Mouse (Mus musculus) adrenal gland, postnatal 36 days (tissue): ENCODE data around the gene Pianp. TPM values are rescaled to one million over a fixed set of nuclear protein-coding genes. Genes with fewer than 3 reads are reported as not detected.

ENCODE experiments used
- DNase-seq, 2 experiments: peaks; one replicate each; pipeline ENCODE4 v3.0.0; 2021; ENCODE audit warnings: mixed read lengths in 1 of 2
- long read RNA-seq, 2 experiments: library from polyadenylated mRNA; stranded (forward); transcript quantifications; one replicate each; pipeline ENCODE4 v2.0.0; 2021; ENCODE audit warnings: borderline sequencing depth in 2 of 2
- total RNA-seq, 2 experiments: library from RNA; stranded (reverse); gene quantifications; 2 replicates each; pipeline ENCODE4 v1.2.3; 2021

The Pianp gene
- total RNA-seq: 1 to 10 TPM; 2.1 to 3.4 TPM
- long read RNA-seq, experiment 1, partial matches to known transcripts: 0 of 1 reads
- long read RNA-seq, experiment 1, other reads (novel, unspliced or antisense): 0 of 1 reads
- long read RNA-seq, experiment 2: 0 reads

- DNase-seq: peak; percentile 85 to 90
Measured at GRCm38 (mm10) chr6:124996551-124997501, at the start of gene Pianp. Pianp (plus strand) TSS chr6:124996694.

GRCm38 (mm10) chr6:124953991-124954715 lies 42.3 kb upstream of the Pianp start:
- no peak for DNase-seq

GRCm38 (mm10) chr6:124955212-124955611 lies 41.3 kb upstream of the Pianp start:
- DNase-seq: no peak

GRCm38 (mm10) chr6:124958127-124958526 lies 38.4 kb upstream of the Pianp start:
- DNase-seq: no peak

GRCm38 (mm10) chr6:124959960-124960359 lies 36.5 kb upstream of the Pianp start:
- no peak for DNase-seq

GRCm38 (mm10) chr6:124961021-124961420 lies 35.5 kb upstream of the Pianp start:
- peak in 1 of 2 experiments; percentile 76 for DNase-seq

- DNase-seq: no peak
Measured at GRCm38 (mm10) chr6:124964638-124965037, 31.9 kb upstream of the Pianp start.

GRCm38 (mm10) chr6:124965088-124965719 lies 31.3 kb upstream of the Pianp start, which contains the start of gene Cops7a:
Cops7a (minus strand) TSS chr6:124965538.
- peak; percentile 98 for DNase-seq

- no peak for DNase-seq
Measured at GRCm38 (mm10) chr6:124965747-124966146, 30.7 kb upstream of the Pianp start.

- peak in 1 of 2 experiments; percentile 16 for DNase-seq
Measured at GRCm38 (mm10) chr6:124966466-124967118, 29.9 kb upstream of the Pianp start.

- DNase-seq: peak; percentile 44 to 46
Measured at GRCm38 (mm10) chr6:124967766-124968165, 28.7 kb upstream of the Pianp start.

- no peak for DNase-seq
Measured at GRCm38 (mm10) chr6:124992241-124992640, 4.3 kb upstream of the Pianp start.

GRCm38 (mm10) chr6:124993365-124993764 lies 3.1 kb upstream of the Pianp start:
- DNase-seq: peak; percentile 71 to 79

- DNase-seq: peak; percentile 42 to 49
Measured at GRCm38 (mm10) chr6:124993876-124994275, 2.6 kb upstream of the Pianp start.

- DNase-seq: peak; percentile 77 to 82
Measured at GRCm38 (mm10) chr6:124995246-124995645, 1.2 kb upstream of the Pianp start.

- DNase-seq: no peak
Measured at GRCm38 (mm10) chr6:124995831-124996403, 577 bp upstream of the Pianp start.

- no peak for DNase-seq
Measured at GRCm38 (mm10) chr6:124998066-124998465, 1.6 kb downstream of the Pianp start.

GRCm38 (mm10) chr6:124999091-124999490 lies 2.6 kb downstream of the Pianp start:
- DNase-seq: no peak

GRCm38 (mm10) chr6:124999546-124999945 lies 3.1 kb downstream of the Pianp start:
- no peak for DNase-seq

- DNase-seq: no peak
Measured at GRCm38 (mm10) chr6:125003706-125004105, 7.2 kb downstream of the Pianp start.

GRCm38 (mm10) chr6:125005086-125005485 lies 8.6 kb downstream of the Pianp start:
- DNase-seq: no peak
